Mouse (Mus musculus) right cerebral cortex, adult 18-20 months (tissue): Measurements from ENCODE around the gene Tmem208.

Source experiments
- DNase-seq: peaks from one replicate; pipeline ENCODE4 v3.0.0; 2022; ENCODE audit warnings: mixed read lengths

Gene Tmem208

GRCm38 (mm10) chr8:105331931-105332330 is 5.8 kb downstream of the Tmem208 start:
- DNase-seq = no peak

DNA sequence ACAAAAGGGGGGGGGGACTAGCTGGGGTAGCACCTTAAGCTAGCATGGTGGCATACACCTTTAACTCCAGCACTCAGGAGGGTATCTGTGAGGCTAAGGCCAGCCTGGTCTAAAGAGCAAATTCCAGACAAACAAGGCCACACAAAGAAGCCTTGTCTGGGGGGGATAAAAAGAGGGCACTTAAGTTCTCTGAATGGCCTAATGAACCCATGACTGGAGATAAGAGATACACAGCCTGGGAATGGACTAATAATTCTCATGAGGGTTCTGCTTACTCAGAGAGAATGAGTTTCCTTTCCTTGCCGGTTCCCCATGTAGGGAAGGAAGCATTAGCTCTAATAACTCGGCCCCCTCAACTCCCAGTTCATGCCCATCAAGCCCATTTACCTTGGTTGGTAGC is 6.4 kb downstream of the Tmem208 start:
- DNase-seq = no peak

DNA sequence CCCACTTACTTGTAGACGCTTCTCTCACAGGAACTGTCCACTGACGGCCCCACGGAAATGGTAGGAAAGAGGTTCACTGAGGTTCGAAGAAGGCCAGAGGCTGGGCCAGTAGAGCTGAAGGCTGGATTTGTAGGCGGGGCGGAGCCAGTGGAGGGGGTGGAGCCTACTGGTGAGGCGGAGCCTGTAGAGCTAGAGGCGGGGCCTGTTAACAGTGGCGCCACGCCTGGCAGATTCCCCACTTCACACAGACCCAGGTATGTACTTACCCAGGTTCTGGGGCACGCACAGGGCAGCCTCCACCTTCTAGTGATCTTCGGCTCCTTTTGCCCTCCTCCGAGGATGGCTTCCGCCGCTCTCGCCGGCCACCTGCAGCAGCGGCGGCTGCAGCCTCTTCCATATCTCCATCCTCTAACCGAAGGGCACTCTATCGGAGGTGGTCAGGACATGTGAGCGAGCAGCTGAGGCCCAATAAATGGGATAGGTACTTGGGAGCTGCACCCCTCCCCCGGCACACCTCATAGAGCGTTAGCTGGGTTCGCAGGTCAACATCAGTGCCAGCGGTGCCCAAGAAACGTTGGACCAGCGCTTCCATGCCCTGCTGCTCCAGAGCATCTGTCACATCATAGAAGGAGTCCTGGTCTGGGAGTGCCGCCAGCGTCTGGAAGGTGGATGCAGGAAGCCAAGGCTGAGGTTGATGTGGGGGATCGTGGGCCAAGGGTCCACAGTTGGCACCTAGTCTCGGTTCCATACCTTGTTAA is 10.4 kb downstream of the Tmem208 start:
- DNase-seq = no peak

DNA sequence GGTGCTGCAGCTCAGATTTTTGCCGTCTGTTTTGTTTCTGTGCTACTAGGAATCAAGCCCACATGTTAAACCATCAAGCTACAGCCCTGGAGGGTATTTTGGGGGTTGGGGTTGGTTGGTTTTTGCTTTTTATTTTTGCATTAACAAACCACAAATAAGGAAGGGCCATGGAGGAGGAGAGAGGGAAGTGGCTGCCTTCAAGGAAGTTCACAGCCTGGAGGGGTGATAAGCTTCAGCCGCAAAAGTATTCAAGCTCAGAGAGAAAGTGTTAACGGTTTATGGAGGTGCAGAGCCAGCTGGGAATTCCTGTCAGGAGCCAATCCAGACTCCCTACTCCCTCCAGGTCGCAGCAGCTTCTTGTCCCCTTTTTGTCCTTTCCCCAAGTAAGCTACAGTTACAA is 12.8 kb downstream of the Tmem208 start:
- DNase-seq = no peak

DNA sequence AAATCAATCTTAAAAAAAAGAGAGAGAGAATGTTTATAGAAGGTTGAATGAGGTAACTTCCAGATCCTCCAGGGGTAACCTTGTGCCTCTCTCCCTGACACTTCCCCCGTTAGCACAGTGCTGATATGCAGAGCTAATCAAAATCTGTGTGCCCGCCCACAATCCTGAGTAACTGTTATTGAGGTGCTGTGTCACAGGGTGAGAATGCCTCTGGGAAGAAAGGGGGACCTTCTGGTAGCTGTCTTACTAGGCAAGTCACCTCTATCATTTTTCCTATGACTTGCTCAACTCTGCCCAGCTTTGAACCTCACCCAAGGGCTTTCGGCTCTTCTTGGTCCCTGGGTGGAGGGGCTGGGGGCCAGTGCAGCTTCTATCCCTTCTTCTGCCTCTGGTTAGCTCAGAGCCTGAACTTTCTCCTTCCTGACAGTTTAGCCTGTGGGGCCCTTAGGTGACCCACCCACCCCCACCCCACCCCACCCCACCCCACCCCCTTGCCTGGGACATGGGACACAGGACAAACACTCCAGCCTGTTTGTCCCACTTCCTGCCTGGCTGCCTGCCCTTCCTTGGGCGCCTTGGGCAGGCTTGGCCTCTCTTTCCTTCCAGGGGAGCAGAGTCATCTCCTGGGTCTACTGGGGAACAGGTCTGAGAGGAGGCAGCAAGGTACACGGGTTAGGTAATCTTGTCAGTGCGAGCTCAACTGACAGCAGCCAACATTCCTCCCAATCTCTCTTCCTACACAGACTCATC is 13.9 kb downstream of the Tmem208 start:
- DNase-seq = no peak

DNA sequence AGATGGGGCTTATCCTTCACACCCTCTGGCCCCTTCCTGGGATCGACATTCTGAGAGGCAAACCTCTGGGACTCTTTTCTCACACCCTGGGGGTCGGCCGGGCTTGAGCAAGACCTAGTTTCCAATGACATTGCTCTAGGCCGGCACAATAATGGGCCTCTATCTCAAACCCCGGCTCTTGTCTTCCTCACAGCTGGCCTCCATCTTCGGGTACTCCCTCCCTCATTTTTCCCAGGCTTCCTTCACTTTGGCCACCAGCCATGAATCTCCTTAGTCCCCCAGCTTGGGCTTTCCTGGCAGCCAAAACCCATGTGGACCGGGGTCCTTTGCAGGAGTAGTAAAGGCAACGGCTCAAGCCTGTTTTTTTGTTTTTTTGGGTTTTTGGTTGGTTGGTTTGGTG is 15.2 kb downstream of the Tmem208 start:
- DNase-seq = no peak

DNA sequence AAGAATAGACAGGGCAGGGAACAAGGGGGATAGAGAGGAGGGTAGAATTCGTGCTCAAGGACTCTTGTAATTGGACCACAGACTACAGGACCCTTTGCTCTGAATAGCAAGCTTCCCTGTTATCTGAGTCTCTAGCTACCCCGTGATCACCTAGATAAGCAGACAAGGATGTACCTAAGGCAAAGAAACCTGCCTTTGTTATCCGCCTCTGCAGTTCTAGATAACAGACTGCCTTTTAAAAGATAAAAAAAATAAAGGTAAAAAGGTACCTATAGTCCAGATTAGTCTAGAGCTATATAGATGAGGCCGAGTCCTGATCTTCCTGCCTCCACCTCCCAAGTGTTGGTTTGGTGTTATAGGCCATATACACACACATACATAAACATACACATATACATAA is 16.6 kb downstream of the Tmem208 start:
- no peak for DNase-seq

DNA sequence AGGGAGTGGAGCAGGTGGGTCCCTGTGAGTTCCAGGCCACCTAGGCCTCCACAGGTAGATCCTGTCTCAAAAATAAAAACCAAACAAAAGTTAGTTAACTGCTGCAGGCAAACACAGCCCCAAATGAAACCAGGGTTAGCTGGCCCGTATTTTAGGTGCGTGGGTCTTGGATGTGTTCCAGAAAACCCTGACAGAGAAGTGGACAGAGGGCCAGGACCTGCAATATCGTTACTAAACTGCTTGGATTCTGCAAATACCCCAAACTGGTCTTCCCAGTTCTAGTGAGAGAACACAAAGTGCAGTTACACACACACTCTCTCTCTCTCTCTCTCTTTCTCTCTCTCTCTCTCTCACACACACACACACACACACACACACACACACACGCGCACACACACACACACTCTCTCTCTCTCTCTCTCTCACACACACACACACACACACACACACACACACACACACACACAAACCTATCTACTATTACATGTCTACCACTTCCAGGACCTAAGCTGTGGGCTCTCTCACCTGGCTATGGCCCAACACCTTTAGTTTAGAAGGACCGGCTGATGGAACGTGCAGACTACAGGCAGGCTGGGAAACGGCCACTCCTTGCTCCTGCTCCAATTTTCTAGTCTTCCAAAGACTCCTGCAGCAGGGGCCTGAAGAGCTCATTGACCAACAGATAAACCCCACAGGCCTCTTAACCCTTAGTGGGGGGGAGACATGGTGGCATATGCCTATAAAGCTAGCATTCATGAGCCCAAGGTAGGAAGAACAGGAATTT is 17.8 kb downstream of the Tmem208 start:
- no peak for DNase-seq

GRCm38 (mm10) chr8:105345061-105345975 is 19.2 kb downstream of the Tmem208 start:
- DNase-seq = no peak

DNA sequence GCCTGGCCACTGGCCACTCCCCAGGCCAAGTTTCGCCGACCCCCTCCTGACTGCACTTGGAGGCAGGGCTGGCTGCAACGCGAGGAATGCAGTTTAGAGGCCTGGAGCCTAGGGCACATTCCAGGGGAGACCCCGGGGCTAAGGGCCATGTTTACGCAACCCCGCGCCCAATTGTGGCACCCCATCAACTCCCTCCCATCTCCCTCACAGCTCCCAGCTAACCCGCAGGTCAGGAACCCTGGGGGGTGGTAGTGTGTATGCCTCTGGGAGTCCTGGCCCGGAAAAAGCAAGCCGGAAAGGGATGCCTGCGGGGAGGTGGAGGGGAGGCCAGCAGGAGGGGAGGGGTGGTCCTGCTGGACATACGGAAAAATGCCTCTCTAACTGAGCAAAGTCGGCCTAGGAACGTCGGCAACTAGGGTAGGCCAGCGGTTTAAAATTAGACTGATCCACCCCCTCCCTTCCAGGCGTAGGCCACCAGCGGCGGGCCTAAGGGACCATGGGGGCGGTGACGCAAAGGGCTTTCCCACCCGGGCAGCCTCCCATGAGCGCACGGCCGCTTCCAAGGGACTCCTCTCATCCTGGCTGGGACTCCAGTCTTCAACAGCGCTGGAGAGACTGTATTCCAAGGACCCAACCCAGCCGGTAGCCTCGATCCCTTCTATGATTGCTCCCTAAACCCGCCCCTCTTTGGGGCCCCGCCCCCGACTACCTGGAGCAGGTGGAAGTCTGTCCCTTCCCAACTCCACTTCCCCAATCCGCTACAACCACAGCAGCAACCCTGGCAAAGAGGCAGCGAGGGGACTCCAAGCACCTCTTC is 20.7 kb downstream of the Tmem208 start:
- DNase-seq = peak; percentile 55

DNA sequence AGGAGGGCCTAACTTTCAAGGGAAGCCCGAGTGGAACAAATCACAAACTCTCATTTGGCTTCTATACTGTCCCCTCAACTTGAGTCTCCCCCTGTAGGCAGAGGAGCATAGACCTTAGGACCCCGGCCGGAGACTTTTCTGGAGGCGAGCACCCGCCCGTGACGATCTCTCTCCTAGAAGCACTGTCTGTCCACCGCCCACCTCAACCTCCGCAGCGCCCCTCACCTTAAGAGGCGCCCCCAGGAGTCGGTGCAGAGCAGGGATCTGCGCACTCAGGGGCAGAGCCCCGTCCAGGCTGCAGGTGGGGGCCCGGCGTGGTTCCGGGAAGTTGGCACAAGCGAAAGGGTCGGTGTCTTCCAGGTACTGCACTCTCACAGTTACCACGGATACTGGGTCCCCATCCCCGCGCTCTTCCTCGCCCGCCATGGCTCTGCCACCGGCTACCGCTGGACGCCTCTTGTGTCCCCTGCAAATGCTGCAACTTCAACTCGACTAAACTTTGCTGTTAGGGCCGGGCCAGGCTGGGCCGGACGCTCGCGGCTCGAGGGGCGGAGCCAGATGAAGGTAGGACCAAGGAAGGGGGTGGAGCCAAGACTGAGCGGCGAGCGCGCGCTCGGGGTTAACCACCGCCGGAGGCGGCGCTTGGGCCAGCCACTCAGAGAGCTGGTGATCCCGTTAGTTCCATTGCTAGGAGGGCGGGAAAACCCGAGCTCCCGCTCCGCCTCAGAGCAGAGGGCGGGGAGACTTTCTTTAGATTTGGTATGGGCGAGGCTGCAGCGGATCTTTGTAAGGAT is 21.5 kb downstream of the Tmem208 start, which contains the start of gene Fhod1:
Gene Fhod1 (minus strand): TSS at position 526 of the 794 bp plus-strand sequence.
- peak; percentile 92 for DNase-seq

DNA sequence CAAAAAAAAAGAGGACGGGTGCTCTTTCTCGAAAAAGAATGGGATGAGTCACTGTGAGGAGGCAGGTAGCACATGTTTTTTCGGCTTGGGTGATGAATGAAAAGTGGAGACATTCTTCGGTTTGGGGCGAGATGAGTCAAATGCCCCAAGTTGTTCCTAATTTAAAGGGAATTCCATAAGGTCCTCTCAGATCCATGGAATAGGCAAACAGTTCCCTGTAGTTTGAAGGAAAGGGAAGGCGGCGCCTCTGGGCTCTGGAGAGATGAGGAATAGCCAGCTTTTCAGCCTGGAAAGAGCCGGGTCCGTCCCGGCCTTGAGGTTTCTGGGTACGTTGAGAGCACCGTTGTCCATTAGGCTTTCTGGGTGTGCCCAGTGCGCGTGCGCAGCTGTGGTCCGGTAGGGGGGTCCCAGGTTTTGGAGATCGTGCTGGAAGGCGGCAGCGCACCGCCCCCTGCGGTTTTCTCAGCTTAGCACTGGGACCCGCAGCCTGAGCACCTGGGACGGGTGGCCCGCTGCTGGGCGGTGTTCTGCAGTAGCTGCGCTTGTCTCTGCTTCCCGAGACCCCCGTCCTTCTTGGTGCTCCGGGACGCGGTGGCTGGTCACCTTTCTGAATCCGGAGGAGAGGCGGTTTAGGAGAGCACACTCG is 22.4 kb downstream of the Tmem208 start, which contains the start of gene Slc9a5:
Gene Slc9a5 (plus strand): TSS at position 394 of the 646 bp plus-strand sequence.
- peak; percentile 53 for DNase-seq

GRCm38 (mm10) chr8:105349096-105349771 is 23.1 kb downstream of the Tmem208 start:
- peak; percentile 40 for DNase-seq

DNA sequence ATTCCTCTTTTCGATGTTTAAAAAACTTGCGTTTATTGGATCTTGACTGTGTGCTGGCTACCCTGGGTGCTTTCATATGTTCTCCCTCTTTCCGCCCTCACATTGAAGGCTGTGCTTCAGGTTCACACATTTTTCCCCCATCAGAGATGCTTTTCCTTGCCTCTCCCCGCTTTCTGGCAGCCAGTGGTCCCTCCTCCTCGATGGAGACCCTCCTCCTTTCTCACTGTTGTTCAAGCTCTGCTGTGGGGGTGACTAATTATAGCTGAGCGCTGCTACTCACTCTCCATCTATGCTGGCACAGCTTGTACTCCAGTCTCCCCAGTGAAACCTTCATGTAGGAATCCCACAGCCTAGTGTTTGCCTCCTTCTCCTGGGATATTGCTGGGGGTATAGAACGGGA is 24.0 kb downstream of the Tmem208 start:
- peak; percentile 29 for DNase-seq

DNA sequence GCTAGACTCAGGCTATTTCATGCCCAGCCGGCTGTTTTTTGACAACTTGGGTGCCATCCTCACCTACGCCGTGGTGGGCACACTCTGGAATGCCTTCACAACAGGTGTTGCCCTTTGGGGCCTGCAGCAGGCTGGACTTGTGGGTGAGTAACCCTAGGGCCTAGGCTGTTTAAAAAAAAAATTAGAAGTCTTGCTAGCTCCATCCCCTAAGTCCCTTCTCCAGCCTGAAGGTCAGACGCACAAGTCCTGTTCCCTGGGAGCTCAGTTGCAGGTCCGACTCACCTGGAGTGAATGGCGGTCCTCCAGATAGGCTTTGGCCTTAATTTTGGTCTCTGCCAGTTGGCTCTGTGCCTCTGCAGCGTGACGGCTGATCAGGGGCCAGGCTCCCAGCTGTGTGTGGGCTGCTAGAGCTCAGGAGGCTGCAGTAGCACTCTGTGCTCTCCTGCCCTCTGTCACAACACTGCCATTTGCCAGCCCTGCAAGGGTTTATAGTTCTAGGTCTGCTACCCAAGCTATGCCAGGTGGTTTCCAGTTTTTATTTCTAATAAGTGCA is 27.5 kb downstream of the Tmem208 start:
- no peak for DNase-seq

DNA sequence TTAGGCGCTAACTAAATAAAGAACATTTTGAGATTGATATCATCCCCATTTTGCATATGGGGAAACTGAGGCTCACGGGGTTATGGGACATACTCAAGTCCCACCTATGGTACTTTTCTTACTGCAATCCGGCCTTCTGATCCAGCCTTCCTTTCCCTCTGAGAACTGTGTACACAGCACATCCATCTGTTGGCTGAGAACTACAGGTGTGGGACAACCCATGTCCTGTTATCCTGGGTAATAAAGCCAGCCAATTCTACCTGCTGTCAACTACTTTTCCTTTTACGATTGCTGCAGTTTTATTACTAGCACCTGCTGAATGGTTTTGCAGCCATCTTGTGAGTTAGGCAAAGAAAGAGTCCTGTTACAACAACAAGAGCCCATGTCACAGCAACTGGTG is 28.4 kb downstream of the Tmem208 start:
- DNase-seq = no peak

DNA sequence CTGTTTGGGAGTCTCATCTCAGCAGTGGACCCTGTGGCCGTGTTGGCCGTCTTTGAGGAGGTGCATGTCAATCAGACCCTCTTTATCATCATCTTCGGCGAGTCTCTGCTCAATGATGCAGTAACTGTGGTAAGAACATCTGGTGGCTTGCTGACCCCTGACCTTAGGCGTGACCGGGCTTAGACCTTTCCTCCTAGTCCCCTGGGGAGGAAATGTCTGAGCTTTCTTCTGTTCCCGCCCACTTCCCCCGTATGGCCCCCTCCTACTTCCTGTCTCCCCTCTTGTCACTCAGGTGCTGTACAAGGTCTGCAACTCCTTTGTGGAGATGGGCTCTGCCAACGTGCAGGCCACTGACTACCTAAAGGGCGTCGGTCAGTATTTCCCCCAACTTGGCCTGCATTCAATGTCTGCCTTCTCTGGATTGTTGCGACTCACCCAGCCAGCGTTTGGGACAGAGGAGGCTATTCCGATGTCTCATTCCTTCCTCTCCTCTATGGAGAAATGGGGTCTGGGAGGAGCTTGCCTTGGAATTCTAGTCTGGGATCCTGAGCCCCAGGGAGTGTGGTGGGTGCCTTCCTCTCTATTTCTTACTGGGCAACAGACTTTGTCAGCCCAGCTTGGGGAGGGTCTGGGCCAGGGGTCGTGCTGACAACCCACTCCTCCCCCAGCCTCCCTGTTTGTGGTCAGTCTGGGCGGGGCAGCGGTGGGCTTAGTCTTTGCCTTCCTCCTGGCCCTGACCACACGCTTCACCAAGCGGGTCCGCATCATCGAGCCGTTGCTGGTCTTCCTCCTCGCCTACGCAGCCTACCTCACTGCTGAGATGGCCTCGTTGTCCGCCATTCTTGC is 29.2 kb downstream of the Tmem208 start:
- DNase-seq = no peak

- DNase-seq = no peak
Measured at GRCm38 (mm10) chr8:105356681-105357080, 30.5 kb downstream of the Tmem208 start.
